Mouse (Mus musculus): ENCODE data around the gene Lrrk2.
"Not testable (repeated sequence)": the region's sequence is repeated elsewhere in the genome, so short reads cannot be mapped to it uniquely, and the experiment has no call there.

Gene Lrrk2

DNA sequence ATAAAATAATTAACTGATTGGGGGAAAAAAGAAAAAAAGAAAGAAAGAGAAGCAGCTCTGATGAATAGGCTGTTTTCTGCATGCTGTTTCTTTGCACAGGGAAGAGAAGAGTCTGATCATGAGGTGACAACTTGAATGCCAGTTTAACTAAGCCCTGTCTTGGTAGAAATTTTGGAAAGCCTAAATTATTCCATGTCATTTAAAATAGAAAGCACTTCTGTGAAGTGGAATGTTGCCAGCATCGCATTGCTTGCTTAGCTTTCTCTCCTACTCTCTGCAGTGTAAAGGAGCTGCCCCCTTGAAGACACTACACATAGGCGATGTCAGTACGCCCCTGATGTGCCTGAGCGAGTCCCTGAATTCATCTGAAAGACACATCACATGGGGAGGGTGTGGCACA is 133.5 kb downstream of the Lrrk2 start:
- no peak for DNase-seq (ENCODE audit: low read depth, low spot score)

DNA sequence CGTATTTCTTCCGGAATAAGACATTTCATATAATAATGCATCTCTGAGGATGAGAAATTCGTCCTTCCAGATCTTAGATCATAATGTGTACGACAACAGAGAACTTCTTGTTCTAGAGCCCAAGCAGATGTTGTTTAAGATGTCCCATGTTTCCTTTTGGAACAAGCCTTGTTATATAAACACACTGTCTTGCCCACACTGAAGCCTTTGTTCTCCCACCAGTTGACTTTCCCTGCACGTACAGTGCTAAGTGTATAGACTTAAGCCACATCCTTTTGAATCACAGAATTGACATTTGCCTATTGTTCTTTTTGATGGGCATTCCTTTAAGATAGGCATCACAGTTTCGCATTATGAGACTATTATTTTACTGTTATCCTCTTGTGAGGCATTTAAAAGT is 162.3 kb downstream of the Lrrk2 start:
- DNase-seq (ENCODE audit: low read depth, low spot score): no peak

DNA sequence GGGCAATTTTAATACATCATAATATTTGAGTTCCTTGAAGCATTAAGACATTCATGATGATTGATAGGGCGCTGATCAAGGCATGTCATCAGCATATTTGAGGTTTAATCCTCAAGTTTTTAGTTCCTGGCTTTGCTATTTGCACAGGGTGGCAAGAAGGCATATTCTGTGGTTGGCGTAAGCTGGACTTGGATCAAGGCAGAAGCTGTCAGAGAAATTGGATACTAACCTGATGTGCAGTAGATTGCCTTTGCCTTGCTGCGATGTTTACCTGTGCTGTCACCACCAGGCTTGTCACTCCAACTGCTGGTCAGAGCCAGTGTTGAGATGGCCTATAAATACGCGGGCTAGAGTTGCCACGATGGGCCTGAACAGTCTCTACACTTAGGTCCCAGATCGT is 165.0 kb downstream of the Lrrk2 start, which contains the start of gene Smgc:
Gene Smgc (plus strand): TSS at position 301 of the 400 bp plus-strand sequence.
- DNase-seq (ENCODE audit: low read depth, low spot score): no peak

DNA sequence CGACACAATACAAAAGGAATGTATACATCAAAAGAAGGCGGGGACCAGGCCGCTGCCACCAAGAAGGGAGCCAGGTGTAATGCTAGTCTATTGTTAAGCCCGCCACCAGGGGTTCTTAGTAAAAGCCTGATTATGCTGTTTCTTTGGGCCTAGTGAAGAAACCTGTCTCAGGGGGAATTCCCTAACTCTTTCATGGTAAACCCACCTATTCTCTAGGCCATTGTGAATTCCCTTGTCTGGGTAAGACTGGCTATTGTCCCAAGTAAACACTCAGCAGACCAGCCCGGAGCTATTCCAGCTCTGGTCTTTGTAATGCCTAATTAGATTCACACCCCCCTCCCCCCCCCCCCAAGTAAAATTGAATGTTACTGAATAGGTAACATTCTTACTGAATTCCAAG is 191.2 kb downstream of the Lrrk2 start:
- not testable (repeated sequence) for DNase-seq (ENCODE audit: low read depth, low spot score)

Measured in 3T3-L1 (cell line).